Mouse (Mus musculus): ENCODE measurements around the gene Begain. TPM values are rescaled to one million over a fixed set of nuclear protein-coding genes. Genes with fewer than 3 reads are reported as not detected.

The Begain gene
- polyA plus RNA-seq (2017; shearing (Covaris generic)) = not detected

GRCm38 (mm10) chr12:109068167-109068653, at the start of gene Begain:
Begain (minus strand) TSS chr12:109068217.

Other genes starting within 250 kb of the Begain start
- 5.3 TPM for gene Slc25a29, start 232.3 kb downstream of the Begain start, polyA plus RNA-seq (2017; shearing (Covaris generic))
- 0.85 TPM for gene Slc25a47, start 232.2 kb downstream of the Begain start, polyA plus RNA-seq (2017; shearing (Covaris generic))
- gene Wdr25, start 174.6 kb downstream of the Begain start, polyA plus RNA-seq (2017; shearing (Covaris generic)) = 6.5 TPM
- gene Wars, start 174.0 kb downstream of the Begain start, polyA plus RNA-seq (2017; shearing (Covaris generic)) = 36.5 TPM